Mouse (Mus musculus) ES-E14 (cell line): Measurements from ENCODE around the gene Gal3st4.

Experiments
- CHD2 ChIP-seq: IDR thresholded peaks from 2 replicates; pipeline ENCODE4 v1.6.1; 2014; ENCODE audit warnings: mild to moderate bottlenecking, low read depth, low read length, inconsistent platforms
- HCFC1 ChIP-seq: IDR thresholded peaks from 2 replicates; pipeline ENCODE4 v1.6.1; 2012; ENCODE audit warnings: low read length, inconsistent platforms, borderline replicate concordance; ENCODE audit not compliant: insufficient read depth
- MAFK ChIP-seq: IDR thresholded peaks from 2 replicates; pipeline ENCODE4 v1.6.1; 2014; ENCODE audit warnings: mild to moderate bottlenecking, low read depth, low read length, inconsistent platforms; ENCODE audit not compliant: insufficient read depth
- ZC3H11A ChIP-seq: IDR thresholded peaks from 2 replicates; pipeline ENCODE4 v1.6.1; 2012; ENCODE audit warnings: low read depth, mild to moderate bottlenecking, inconsistent platforms, low read length, borderline replicate concordance
- ZNF384 ChIP-seq: IDR thresholded peaks from 2 replicates; pipeline ENCODE4 v1.6.1; 2012; ENCODE audit warnings: low read depth, low read length, inconsistent platforms

DNA sequence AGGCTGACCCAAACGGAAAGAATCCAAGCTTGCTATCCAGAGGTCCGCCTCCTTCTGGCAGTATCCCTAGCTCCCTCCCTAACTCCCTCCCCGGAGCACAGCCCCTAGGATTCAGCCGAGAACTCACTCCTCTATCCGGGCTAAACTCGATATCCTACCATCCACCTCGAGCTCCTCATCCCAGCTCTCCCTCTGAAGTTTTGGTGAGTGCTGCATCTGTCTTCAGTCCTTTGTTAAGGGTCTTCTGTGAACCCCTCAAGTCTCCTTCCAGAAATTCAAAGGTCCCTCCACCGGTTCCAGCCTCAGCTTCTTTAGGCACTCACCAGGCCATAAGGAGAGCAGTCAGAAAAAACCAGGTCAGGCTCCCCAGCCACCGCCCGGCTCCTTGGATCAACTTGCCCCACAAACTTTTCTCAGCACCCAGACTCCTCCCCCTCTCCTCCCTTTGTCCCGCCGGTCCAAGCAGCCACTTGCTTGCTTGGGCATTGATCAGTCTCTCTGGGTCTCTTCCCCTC lies at the start of gene Gal3st4:
- TF ChIP-seq HCFC1 (no peak), ZC3H11A (no peak), CHD2 (no peak), ZNF384 (no peak), MAFK (no peak)
